8 mouse cellular contexts compared by ENCODE assay signal in the genomic region with DNA sequence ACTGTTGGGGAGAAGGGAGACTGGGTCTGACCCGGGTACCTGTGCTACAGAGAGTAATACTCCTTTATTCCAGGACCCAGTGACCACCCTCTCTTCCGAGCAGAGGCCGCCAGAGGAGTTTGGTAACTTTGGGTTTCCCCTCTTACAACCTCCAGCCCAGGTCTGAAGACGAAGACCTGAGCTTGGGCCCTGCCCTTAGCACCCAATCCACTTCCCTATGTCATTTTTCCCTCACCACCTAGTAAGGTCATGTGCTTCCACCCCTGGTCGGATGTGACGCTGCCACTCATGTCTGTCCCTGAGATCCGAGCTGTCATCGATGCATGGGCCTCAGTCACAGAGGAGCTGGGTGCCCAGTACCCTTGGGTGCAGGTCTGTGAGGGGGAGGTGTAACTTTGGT. TPM values are rescaled to one million over a fixed set of nuclear protein-coding genes. Genes with fewer than 3 reads are reported as not detected.
A peak's percentile ranks its signal among the peaks of the same experiment; 100 is the strongest.
DNase-seq lines count a peak whose midpoint lies in the region; ATAC-seq and TF ChIP-seq lines count a peak whose summit lies in the region.

No protein-coding gene starts in this region.

- 63% methylated on average over 8 of the region's 8 CpGs for WGBS in liver, embryonic 12.5 days (ENCODE audit: insufficient replicate concordance)

- no peak for TF ChIP-seq CTCF in gastrocnemius, adult 2 months (IDR thresholded peaks at IDR 0.05)

- H3K27me3 ChIP-seq in liver, embryonic 12.5 days (replicated peaks): no peaks in the 10 kb centered on the region; the same call in 1 of the 2 replicates

- peaks cover 23% of the 10 kb centered on the region for H3K36me3 ChIP-seq in liver, embryonic 12.5 days

- intact Hi-C loops in gastrocnemius, adult 2 months (cut with DNase I): loop anchor here (10.0 kb wide), 1 partner anchor 1198 kb away; no protein-coding TSS in a partner anchor

- peak overlapping the region; percentile 80 for H3K9ac ChIP-seq in liver, embryonic 12.5 days

- peak overlapping the region; percentile 97 for H3K27ac ChIP-seq in gastrocnemius, adult 2 months
- H3K27ac ChIP-seq in liver, embryonic 12.5 days: no peak overlapping the region

- peaks cover 37% of the 10 kb centered on the region for H3K4me1 ChIP-seq in liver, embryonic 12.5 days

- peak overlapping the region; percentile 92 for H3K4me3 ChIP-seq in gastrocnemius, adult 2 months
- peak overlapping the region; percentile 72 for H3K4me3 ChIP-seq in liver, embryonic 12.5 days

- no peak for DNase-seq in gastrocnemius, adult 2 months
- no peak for DNase-seq in gastrocnemius, postnatal 25 days
- DNase-seq in thymus, postnatal 14 days: peak; percentile 18
- DNase-seq in thymus, postnatal 0 days (ENCODE audit: low spot score): no peak
- no peak for DNase-seq in right cerebral cortex, postnatal 25 days
- DNase-seq in layer of hippocampus, adult 18-20 months (ENCODE audit: low spot score in 2 of 2): no peak
- no peak for DNase-seq in frontal cortex, postnatal 36 days (ENCODE audit: low spot score in 2 of 2)

- H3K9me3 ChIP-seq in liver, embryonic 12.5 days (replicated peaks): no peaks in the 10 kb centered on the region

- peak overlapping the region; percentile 90 for H3K4me2 ChIP-seq in liver, embryonic 12.5 days

- ATAC-seq in liver, embryonic 12.5 days: no peak

RNA-seq across cellular contexts. Expression of gene Sigmar1, which starts 0.5 kb away (rescaled TPM):
- 10 to 100 TPM in 1 of 2 experiments, 1 to 10 TPM in 1; 8.2 to 13.3 TPM for total RNA-seq in gastrocnemius, adult 2 months (2021)
- total RNA-seq in gastrocnemius, postnatal 25 days (2021): 10 to 100 TPM in 1 of 2 experiments, 1 to 10 TPM in 1; 8.4 to 11.9 TPM
- polyA plus RNA-seq in thymus, postnatal 0 days (2015; fragmentation: Nextera tagmentation; extraction: Ambion mirVana): 36.1 and 40.3 TPM in 2 replicates
- 49.6 and 51.2 TPM in 2 replicates for polyA plus RNA-seq in liver, embryonic 12.5 days (2016; fragmentation: Nextera tagmentation; extraction: Ambion mirVana)
- 10 to 100 TPM; 36.9 to 44.0 TPM for total RNA-seq in layer of hippocampus, adult 18-20 months (2021)

RNA-seq across cellular contexts. Expression of gene Galt, which starts 1.4 kb away (rescaled TPM):
- 10 to 100 TPM; 27.0 to 41.1 TPM for total RNA-seq in gastrocnemius, adult 2 months (2021)
- 10 to 100 TPM; 33.6 to 36.1 TPM for total RNA-seq in gastrocnemius, postnatal 25 days (2021)
- polyA plus RNA-seq in thymus, postnatal 0 days (2015; fragmentation: Nextera tagmentation; extraction: Ambion mirVana): 48.2 and 49.3 TPM in 2 replicates
- 25.2 and 25.7 TPM in 2 replicates for polyA plus RNA-seq in liver, embryonic 12.5 days (2016; fragmentation: Nextera tagmentation; extraction: Ambion mirVana)
- 10 to 100 TPM; 52.2 to 54.3 TPM for total RNA-seq in layer of hippocampus, adult 18-20 months (2021)

RNA-seq across cellular contexts. Expression of gene Ccl27a, which starts 17.6 kb away (rescaled TPM):
- total RNA-seq in gastrocnemius, adult 2 months (2021): 10 to 100 TPM; 15.4 to 19.2 TPM
- 10 to 100 TPM; 19.6 to 24.2 TPM for total RNA-seq in gastrocnemius, postnatal 25 days (2021)
- 39.3 and 41.1 TPM in 2 replicates for polyA plus RNA-seq in thymus, postnatal 0 days (2015; fragmentation: Nextera tagmentation; extraction: Ambion mirVana)
- 9.8 and 10.3 TPM in 2 replicates for polyA plus RNA-seq in liver, embryonic 12.5 days (2016; fragmentation: Nextera tagmentation; extraction: Ambion mirVana)
- 100 to 1,000 TPM; 125 to 135 TPM for total RNA-seq in layer of hippocampus, adult 18-20 months (2021)

RNA-seq across cellular contexts. Expression of gene Arid3c, which starts 25.5 kb away (rescaled TPM):
- not detected for total RNA-seq in gastrocnemius, adult 2 months (2021)
- not detected for total RNA-seq in gastrocnemius, postnatal 25 days (2021)
- 0.06 TPM in 1 of 2 replicates, not detected in the other for polyA plus RNA-seq in thymus, postnatal 0 days (2015; fragmentation: Nextera tagmentation; extraction: Ambion mirVana)
- polyA plus RNA-seq in liver, embryonic 12.5 days (2016; fragmentation: Nextera tagmentation; extraction: Ambion mirVana): not detected in 2 replicates
- total RNA-seq in layer of hippocampus, adult 18-20 months (2021): not detected

RNA-seq across cellular contexts. Expression of gene Dctn3, which starts 33.5 kb away (rescaled TPM):
- 10 to 100 TPM; 40.6 to 42.4 TPM for total RNA-seq in gastrocnemius, adult 2 months (2021)
- 10 to 100 TPM; 38.5 to 40.6 TPM for total RNA-seq in gastrocnemius, postnatal 25 days (2021)
- polyA plus RNA-seq in thymus, postnatal 0 days (2015; fragmentation: Nextera tagmentation; extraction: Ambion mirVana): 180 and 181 TPM in 2 replicates
- polyA plus RNA-seq in liver, embryonic 12.5 days (2016; fragmentation: Nextera tagmentation; extraction: Ambion mirVana): 89.7 and 92.2 TPM in 2 replicates
- total RNA-seq in layer of hippocampus, adult 18-20 months (2021): 100 to 1,000 TPM; 150 to 151 TPM

Comparison
In these comparisons a context has a peak if more than half of its experiments do, and no peak if none do; other contexts are left out.
1. RNA of gene Ccl27a, which starts 17.6 kb away (total RNA-seq): 125 to 135 TPM in layer of hippocampus, adult 18-20 months; 19.6 to 24.2 TPM in gastrocnemius, postnatal 25 days and 15.4 to 19.2 TPM in gastrocnemius, adult 2 months; every median in the first group is over 4 times any median in the second.